Mouse (Mus musculus) CH12.LX (cell line): ENCODE measurements at regions not wholly inside any gene's neighbourhood (a gene's known extent, or its start where the extent isn't known, plus 50 kb on each side); places are given as distances from the start of the nearest gene placed in this dataset.

Experiments
- DNase-seq: peaks from one replicate; pipeline ENCODE4 v3.0.0-alpha.2; 2013; ENCODE audit errors: extremely low read depth
- H3K27ac ChIP-seq: 2 replicates; pipeline ENCODE4 v1.5.1; 2012; ENCODE audit warnings: low read depth, mild to moderate bottlenecking, control low read depth, moderate library complexity; ENCODE audit not compliant: insufficient read depth
- H3K27me3 ChIP-seq: replicated peaks from 2 replicates; pipeline ENCODE3; 2012; ENCODE audit warnings: inconsistent platforms
- H3K36me3 ChIP-seq, 2 experiments: replicated peaks in 1 of 2; 2 replicates each; pipeline versions ENCODE3 to v1.6.1; 2012; ENCODE audit warnings: inconsistent platforms in 1 of 2, low read length in 1 of 2, mild to moderate bottlenecking in 1 of 2, mixed read lengths in 1 of 2, moderate library complexity in 1 of 2; ENCODE audit not compliant: control insufficient read depth in 1 of 2, insufficient read depth in 1 of 2
- H3K4me1 ChIP-seq, 2 experiments: 2 replicates each; pipeline ENCODE4 v1.6.1; 2012; ENCODE audit warnings: inconsistent platforms in 1 of 2, moderate library complexity in 1 of 2; ENCODE audit not compliant: insufficient read depth in 2 of 2, control insufficient read depth in 1 of 2
- H3K4me2 ChIP-seq: 2 replicates; pipeline ENCODE4 v1.6.1; 2012; ENCODE audit warnings: low read depth, mild to moderate bottlenecking, control low read depth; ENCODE audit not compliant: poor library complexity, insufficient read depth, severe bottlenecking
- H3K4me3 ChIP-seq, 3 experiments: fragments of 150-350 bp in 1 of 3; sonication (generic) in 1 of 3; replicated peaks in 1 of 3; 2 replicates each; pipeline versions ENCODE3 to v1.5.1; 2011 to 2012; ENCODE audit warnings: low read depth in 2 of 3, low read length in 2 of 3, mild to moderate bottlenecking in 2 of 3, moderate library complexity in 2 of 3, control low read depth in 1 of 3, improper control_type of control experiment in 1 of 3, inconsistent platforms in 1 of 3, mixed read lengths in 1 of 3; ENCODE audit not compliant: poor library complexity in 1 of 3
- H3K79me2 ChIP-seq: replicated peaks from 2 replicates; pipeline ENCODE4 v1.6.1; 2012; ENCODE audit warnings: mild to moderate bottlenecking, moderate library complexity; ENCODE audit not compliant: control insufficient read depth, poor library complexity, insufficient read depth, severe bottlenecking; ENCODE audit errors: extremely low read depth
- H3K9ac ChIP-seq: 2 replicates; pipeline ENCODE4 v1.6.1; 2012; ENCODE audit warnings: low read depth, mild to moderate bottlenecking, control low read depth, moderate library complexity; ENCODE audit not compliant: insufficient read depth
- H3K9me3 ChIP-seq: replicated peaks from 2 replicates; pipeline ENCODE3; 2012; ENCODE audit warnings: low read length, inconsistent platforms, mixed read lengths
- CHD1 ChIP-seq: IDR thresholded peaks from 2 replicates; pipeline ENCODE4 v1.6.1; 2012; ENCODE audit warnings: low read depth, low read length, improper control_type of control experiment, inconsistent platforms
- CHD2 ChIP-seq: IDR thresholded peaks from 2 replicates; pipeline ENCODE4 v1.6.1; 2011; ENCODE audit warnings: low read length, improper control_type of control experiment
- CTCF ChIP-seq, 2 experiments: IDR thresholded peaks in 1 of 2; conservative IDR thresholded peaks in 1 of 2; 2 replicates each; pipeline ENCODE4 v1.5.1; 2011 to 2012; ENCODE audit warnings: low read depth in 2 of 2, low read length in 2 of 2, improper control_type of control experiment in 1 of 2, inconsistent platforms in 1 of 2, mild to moderate bottlenecking in 1 of 2, moderate library complexity in 1 of 2
- E2F4 ChIP-seq: IDR thresholded peaks from 2 replicates; pipeline ENCODE4 v1.6.1; 2011; ENCODE audit warnings: low read depth, low read length, improper control_type of control experiment; ENCODE audit not compliant: insufficient replicate concordance
- ETS1 ChIP-seq: conservative IDR thresholded peaks from 2 replicates; pipeline ENCODE4 v1.6.1; 2012; ENCODE audit warnings: low read depth, mild to moderate bottlenecking, inconsistent platforms, low read length, improper control_type of control experiment, moderate library complexity
- GABPA ChIP-seq: IDR thresholded peaks from 2 replicates; pipeline ENCODE4 v1.6.1; 2012; ENCODE audit warnings: low read depth, low read length, improper control_type of control experiment, inconsistent platforms; ENCODE audit not compliant: insufficient replicate concordance
- HCFC1 ChIP-seq: IDR thresholded peaks from 2 replicates; pipeline ENCODE4 v1.6.1; 2012; ENCODE audit warnings: low read depth, mild to moderate bottlenecking, inconsistent platforms, low read length, improper control_type of control experiment
- IRF4 ChIP-seq: IDR thresholded peaks from 2 replicates; pipeline ENCODE4 v1.6.1; 2014; ENCODE audit warnings: low read depth, mild to moderate bottlenecking, inconsistent platforms, low read length, improper control_type of control experiment
- JUN ChIP-seq: IDR thresholded peaks from 2 replicates; pipeline ENCODE4 v1.6.1; 2011; ENCODE audit warnings: low read depth, mild to moderate bottlenecking, low read length, improper control_type of control experiment, moderate library complexity; ENCODE audit not compliant: insufficient read depth
- JUND ChIP-seq: conservative IDR thresholded peaks from 2 replicates; pipeline ENCODE4 v1.6.1; 2011; ENCODE audit warnings: low read depth, low read length, improper control_type of control experiment
- KAT2A ChIP-seq: IDR thresholded peaks from 2 replicates; pipeline ENCODE4 v1.6.1; 2012; ENCODE audit warnings: low read length, improper control_type of control experiment, inconsistent platforms; ENCODE audit not compliant: insufficient replicate concordance
- MAFK ChIP-seq: IDR thresholded peaks from 2 replicates; pipeline ENCODE4 v1.6.1; 2011; ENCODE audit warnings: low read length, improper control_type of control experiment; ENCODE audit not compliant: insufficient replicate concordance
- MAX ChIP-seq: IDR thresholded peaks from 2 replicates; pipeline ENCODE4 v1.6.1; 2011; ENCODE audit warnings: low read length, improper control_type of control experiment
- MEF2A ChIP-seq: IDR thresholded peaks from 2 replicates; pipeline ENCODE4 v1.6.1; 2014; ENCODE audit warnings: low read depth, mild to moderate bottlenecking, inconsistent platforms, low read length, improper control_type of control experiment, borderline replicate concordance
- MXI1 ChIP-seq: IDR thresholded peaks from 2 replicates; pipeline ENCODE4 v1.6.1; 2011; ENCODE audit warnings: mild to moderate bottlenecking, low read depth, low read length, improper control_type of control experiment
- MYC ChIP-seq: IDR thresholded peaks from 2 replicates; pipeline ENCODE4 v1.6.1; 2011; ENCODE audit warnings: low read depth, mild to moderate bottlenecking, improper control_type of control experiment, low read length
- NELFE ChIP-seq: IDR thresholded peaks from 2 replicates; pipeline ENCODE4 v1.6.1; 2011; ENCODE audit warnings: low read depth, low read length, improper control_type of control experiment
- NRF1 ChIP-seq: IDR thresholded peaks from 2 replicates; pipeline ENCODE4 v1.6.1; 2014; ENCODE audit warnings: low read depth, mild to moderate bottlenecking, inconsistent platforms, low read length, improper control_type of control experiment, moderate library complexity
- POLR2AphosphoS2 ChIP-seq: IDR thresholded peaks from 2 replicates; pipeline ENCODE4 v1.6.1; 2011; ENCODE audit warnings: low read depth, low read length, improper control_type of control experiment
- RAD21 ChIP-seq: IDR thresholded peaks from 2 replicates; pipeline ENCODE4 v1.6.1; 2011; ENCODE audit warnings: low read depth, mild to moderate bottlenecking, low read length, improper control_type of control experiment, moderate library complexity
- SIN3A ChIP-seq: IDR thresholded peaks from 2 replicates; pipeline ENCODE4 v1.6.1; 2012; ENCODE audit warnings: low read length, improper control_type of control experiment, inconsistent platforms
- SMC3 ChIP-seq: IDR thresholded peaks from 2 replicates; pipeline ENCODE4 v1.6.1; 2011; ENCODE audit warnings: low read depth, low read length, improper control_type of control experiment
- TBP ChIP-seq: conservative IDR thresholded peaks from 2 replicates; pipeline ENCODE4 v1.6.1; 2011; ENCODE audit warnings: low read depth, low read length, improper control_type of control experiment
- TCF12 ChIP-seq: IDR thresholded peaks from 2 replicates; pipeline ENCODE4 v1.6.1; 2014; ENCODE audit warnings: low read depth, mild to moderate bottlenecking, inconsistent platforms, low read length, improper control_type of control experiment
- USF1 ChIP-seq: IDR thresholded peaks from 2 replicates; pipeline ENCODE4 v1.6.1; 2014; ENCODE audit warnings: low read depth, mild to moderate bottlenecking, inconsistent platforms, low read length, improper control_type of control experiment
- ZKSCAN1 ChIP-seq: IDR thresholded peaks from 2 replicates; pipeline ENCODE4 v1.6.1; 2012; ENCODE audit warnings: low read depth, inconsistent platforms, low read length, improper control_type of control experiment, borderline replicate concordance
- ZMIZ1 ChIP-seq: IDR thresholded peaks from 2 replicates; pipeline ENCODE4 v1.6.1; 2012; ENCODE audit warnings: low read depth, mild to moderate bottlenecking, inconsistent platforms, low read length, improper control_type of control experiment
- ZNF384 ChIP-seq: IDR thresholded peaks from 2 replicates; pipeline ENCODE4 v1.6.1; 2012; ENCODE audit warnings: low read depth, low read length, improper control_type of control experiment, inconsistent platforms
- dilution Hi-C: fragments of 300-500 bp; cut with MboI; formaldehyde crosslinking; loops from 2 replicates; pipeline ENCODE4 v1.14.3; 2020; ENCODE audit warnings: low sequenced_read_pairs; ENCODE audit not compliant: extremely low pct_unique_long_range_greater_than_20kb, extremely low pct_ligation_motif_present
- in situ Hi-C: fragments of 300-500 bp; cut with MboI; formaldehyde crosslinking; loops from 3 replicates; pipeline ENCODE4 v1.14.3; 2019; ENCODE audit warnings: low sequenced_read_pairs, low pct_ligation_motif_present, low pct_unique_long_range_greater_than_20kb, mixed read lengths

GRCm38 (mm10) chr13:83728421-83729010 lies 224.7 kb downstream of the Mef2c start:
- dilution Hi-C loops = no loop called here
- no peaks in the 10 kb centered on the region; the same call in 1 of the 2 replicates for H3K79me2 ChIP-seq
- in situ Hi-C loops = no loop called here
- H3K27ac ChIP-seq = no peak overlapping the region
- H3K4me3 ChIP-seq = peak overlapping the region in 2 of 3 experiments; percentile 0 to 17
- H3K27me3 ChIP-seq = no peaks in the 10 kb centered on the region
- no peak overlapping the region for H3K9ac ChIP-seq
- peaks cover 0 to 29% of the 10 kb centered on the region in 2 experiments for H3K36me3 ChIP-seq
- TF ChIP-seq CHD1 = no peak
- no peak for TF ChIP-seq JUN
- no peak for TF ChIP-seq MAFK
- TF ChIP-seq POLR2AphosphoS2 = no peak
- TF ChIP-seq ZMIZ1 = no peak
- TF ChIP-seq HCFC1 = no peak
- TF ChIP-seq MEF2A = no peak
- TF ChIP-seq ZKSCAN1 = no peak
- TF ChIP-seq CHD2 = no peak
- TF ChIP-seq RAD21 = no peak
- no peak for TF ChIP-seq MAX
- TF ChIP-seq NELFE = no peak
- TF ChIP-seq USF1 = no peak
- no peak for TF ChIP-seq TCF12
- DNase-seq = no peak
- peaks cover 11% of the 10 kb centered on the region for H3K9me3 ChIP-seq
- no peak overlapping the region for H3K4me2 ChIP-seq
- H3K4me1 ChIP-seq = peaks cover 2 to 12% of the 10 kb centered on the region in 2 experiments; a peak in 2 of 4 replicates

DNA sequence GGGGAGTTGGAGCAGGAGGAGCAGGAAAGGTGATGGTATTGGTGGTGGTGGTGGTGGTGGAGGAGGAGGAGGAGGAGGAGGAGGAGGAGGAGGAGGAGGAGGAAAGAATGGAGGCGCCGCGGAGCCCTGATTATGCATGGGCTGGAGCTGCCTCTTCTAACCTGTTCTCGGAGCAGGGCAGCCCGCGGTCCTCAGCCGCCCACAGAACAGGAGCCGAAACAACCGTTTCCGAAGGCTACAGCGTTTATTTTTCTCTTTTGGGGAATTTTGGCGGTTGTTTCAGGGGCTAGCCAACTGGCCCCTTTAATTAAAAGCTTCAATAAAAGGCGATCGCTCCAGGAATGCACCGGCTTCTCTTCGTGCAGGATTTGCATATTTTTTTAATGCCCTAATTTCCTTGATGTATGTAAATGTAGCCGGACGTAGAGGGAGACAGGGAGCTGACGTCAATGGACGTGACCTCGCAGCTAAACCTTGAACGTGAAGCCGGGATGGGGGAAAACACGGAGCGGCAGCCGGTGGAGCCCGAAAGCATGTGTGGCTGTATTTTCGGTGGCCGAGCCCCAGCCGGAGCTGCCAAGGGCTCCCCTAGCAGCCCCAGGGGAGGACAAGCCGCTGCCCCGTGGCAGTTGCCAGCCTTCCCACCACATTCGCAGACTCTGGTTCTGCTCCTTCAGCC lies 225.6 kb downstream of the Mef2c start:
- peak overlapping the region; percentile 49 to 62 (median 56) for H3K4me3 ChIP-seq
- 0 out of 2 replicates have a peak overlapping the region, but pooled peaks have one; percentile 34 for H3K27ac ChIP-seq
- dilution Hi-C loops (no loop called here), in situ Hi-C loops (loop anchor here (10.0 kb wide), 1 partner anchor 615 kb away; no protein-coding TSS in a partner anchor)
- H3K9me3 ChIP-seq = peaks cover 11% of the 10 kb centered on the region
- no peaks in the 10 kb centered on the region; the same call in 1 of the 2 replicates for H3K79me2 ChIP-seq
- peaks cover 2 to 5% of the 10 kb centered on the region in 2 experiments; a peak in 1 of 4 replicates for H3K4me1 ChIP-seq
- H3K27me3 ChIP-seq = no peaks in the 10 kb centered on the region
- H3K4me2 ChIP-seq = peak overlapping the region; percentile 70
- peaks cover 0 to 29% of the 10 kb centered on the region in 2 experiments for H3K36me3 ChIP-seq
- DNase-seq = peak; percentile 85
- H3K9ac ChIP-seq = peak overlapping the region; percentile 25; the same call in 1 of the 2 replicates
- TF ChIP-seq JUN = no peak
- no peak for TF ChIP-seq E2F4
- no peak for TF ChIP-seq CHD2
- 0 out of 2 replicates have a peak, but pooled peaks have one; percentile 14 for TF ChIP-seq MEF2A
- no peak for TF ChIP-seq JUND
- peak; percentile 33; the same call in 1 of the 2 replicates for TF ChIP-seq TBP
- TF ChIP-seq ZKSCAN1 = no peak
- peak; percentile 49; the same call in 1 of the 2 replicates for TF ChIP-seq MYC
- no peak for TF ChIP-seq KAT2A
- peak; percentile 70; the same call in 1 of the 2 replicates for TF ChIP-seq SIN3A
- peak; percentile 56; the same call in 1 of the 2 replicates for TF ChIP-seq IRF4
- TF ChIP-seq TCF12 = peak; percentile 31; the same call in 1 of the 2 replicates
- no peak for TF ChIP-seq RAD21
- no peak for TF ChIP-seq GABPA
- no peak; the same call in 1 of the 2 replicates for TF ChIP-seq ZMIZ1
- TF ChIP-seq MXI1 = peak; percentile 66; the same call in 1 of the 2 replicates
- TF ChIP-seq ETS1 = peak; percentile 61
- peak; percentile 53; the same call in 1 of the 2 replicates for TF ChIP-seq ZNF384
- no peak for TF ChIP-seq SMC3
- TF ChIP-seq CTCF (conservative IDR thresholded peaks at IDR 0.05 in 1 of 2, IDR thresholded peaks at IDR 0.05 in 1 of 2; ENCODE audit: low read depth in 2 of 2, low read length in 2 of 2) = no peak
- TF ChIP-seq POLR2AphosphoS2 = no peak
- no peak for TF ChIP-seq CHD1
- TF ChIP-seq USF1 = no peak
- no peak for TF ChIP-seq NRF1
